Mouse (Mus musculus) kidney, postnatal 0 days (tissue): ENCODE measurements around the gene AC161166.1. TPM values are rescaled to one million over a fixed set of nuclear protein-coding genes. Genes with fewer than 3 reads are reported as not detected.

Experiments used
- ATAC-seq: fragments of 200-750 bp; cut with Nextera tagmentation; replicated peaks from 2 replicates; pipeline ENCODE4 v1.8.0; 2017; ENCODE audit warnings: low read depth, moderate number of reproducible peaks, moderate TSS enrichment, moderate library complexity; ENCODE audit not compliant: low FRiP score
- DNase-seq: peaks from one replicate; pipeline ENCODE4 v3.0.0-alpha.2; 2016; ENCODE audit warnings: low spot score
- H3K27ac ChIP-seq: fragments of 300-500 bp; sonication (generic); 2 replicates; pipeline ENCODE4 v1.5.1; 2014; ENCODE audit warnings: mild to moderate bottlenecking
- H3K27me3 ChIP-seq: fragments of 300-500 bp; sonication (generic); 2 replicates; pipeline ENCODE4 v1.6.1; 2014; ENCODE audit warnings: low read length, mixed read lengths; ENCODE audit not compliant: insufficient read depth
- H3K36me3 ChIP-seq: fragments of 300-500 bp; sonication (generic); 2 replicates; pipeline ENCODE4 v1.6.1; 2014; ENCODE audit warnings: low read length, mixed read lengths; ENCODE audit not compliant: insufficient read depth
- H3K4me1 ChIP-seq: fragments of 300-500 bp; sonication (generic); replicated peaks from 2 replicates; pipeline ENCODE4 v1.6.1; 2014; ENCODE audit warnings: antibody characterized with exemption, low read length, mixed read lengths; ENCODE audit not compliant: insufficient read depth
- H3K4me2 ChIP-seq: fragments of 300-500 bp; sonication (generic); 2 replicates; pipeline ENCODE4 v1.6.1; 2014; ENCODE audit warnings: mild to moderate bottlenecking, low read length, moderate library complexity, mixed read lengths
- H3K4me3 ChIP-seq: fragments of 300-500 bp; sonication (generic); replicated peaks from 2 replicates; pipeline ENCODE4 v1.5.1; 2014; ENCODE audit warnings: low read depth, low read length
- H3K9ac ChIP-seq: fragments of 300-500 bp; sonication (generic); 2 replicates; pipeline ENCODE4 v1.6.1; 2014; ENCODE audit warnings: low read depth, low read length
- H3K9me3 ChIP-seq: fragments of 300-500 bp; sonication (generic); replicated peaks from 2 replicates; pipeline ENCODE4 v1.6.1; 2016; ENCODE audit warnings: low read length, inconsistent platforms, mixed read lengths
- CTCF ChIP-seq: IDR thresholded peaks from 2 replicates; pipeline ENCODE4 v1.5.1; 2016; ENCODE audit warnings: antibody characterized with exemption, low read depth, mild to moderate bottlenecking, moderate library complexity
- WGBS: fragments of 180-500 bp; shearing (Covaris S2); extraction: QIAGEN DNeasy Blood & Tissue Kit; methylation state at CpG from one replicate; pipeline ENCODE4 v1.1.7; 2014; 5-methylcytosine and 5-hydroxymethylcytosine counted together
- polyA plus RNA-seq: library from polyadenylated mRNA; unstranded; fragments of >200 nt; fragmentation: Nextera tagmentation; extraction: Ambion mirVana; gene quantifications from 2 replicates; pipeline ENCODE4 v1.2.1, GENCODE M21; 2015

Gene AC161166.1
- polyA plus RNA-seq, 1 experiment from 2014 or later: 0.12 TPM

DNA sequence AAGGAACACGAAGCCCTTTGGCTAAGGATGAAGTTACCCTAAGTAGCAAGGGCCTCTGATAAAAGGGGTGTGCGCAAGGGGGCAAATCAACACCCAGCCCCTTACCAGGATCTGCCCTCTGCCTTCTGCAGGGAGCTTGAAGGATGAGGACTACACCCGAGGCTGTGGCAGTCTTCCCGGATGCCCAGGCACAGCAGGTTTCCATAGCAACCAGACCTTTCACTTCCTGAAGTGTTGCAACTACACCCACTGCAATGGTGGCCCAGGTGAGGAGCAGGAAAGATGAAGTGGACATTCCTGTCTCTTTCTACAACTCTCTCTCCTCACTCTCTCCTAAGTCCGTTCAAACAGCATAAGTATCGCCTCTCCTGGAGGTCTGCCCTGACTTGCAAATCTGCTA, 39.8 kb downstream of the AC161166.1 start:
- no peak for ATAC-seq
- WGBS: 81% methylated on average over 6 of the region's 6 CpGs
- Histone ChIP-seq H3K4me2 (no peak overlapping the region), H3K9me3 (no peaks in the 10 kb centered on the region), H3K4me3 (no peak overlapping the region), H3K9ac (no peak overlapping the region), H3K27me3 (no peaks in the 10 kb centered on the region), H3K4me1 (no peaks in the 10 kb centered on the region), H3K36me3 (0 out of 2 replicates have a peak, but pooled peaks cover 3% of the 10 kb centered on the region), H3K27ac (no peak overlapping the region)
- no peak for DNase-seq
- TF ChIP-seq CTCF: no peak

DNA sequence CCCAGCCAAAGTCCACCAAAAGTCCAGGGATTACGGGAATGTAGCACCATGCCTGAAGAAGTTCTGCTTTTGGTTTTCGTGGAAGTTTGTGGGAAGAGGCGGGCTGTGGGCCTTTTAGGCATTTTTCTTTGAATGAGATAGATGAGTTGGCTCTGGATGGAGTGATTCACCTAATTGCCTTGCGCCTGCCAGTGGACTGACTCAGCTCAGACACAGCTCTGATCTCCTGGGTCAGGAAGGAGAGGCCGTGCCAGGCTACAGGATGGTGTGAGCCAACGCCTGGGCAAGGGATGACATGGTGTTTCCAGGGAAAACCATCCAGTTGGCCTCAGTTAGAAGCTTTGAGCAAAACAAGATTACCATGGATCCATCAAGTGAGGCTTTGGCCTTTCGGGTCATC, 41.9 kb downstream of the AC161166.1 start:
- ATAC-seq (no peak), DNase-seq (no peak)
- Histone ChIP-seq H3K27me3 (no peaks in the 10 kb centered on the region), H3K27ac (no peak overlapping the region), H3K9ac (no peak overlapping the region), H3K9me3 (no peaks in the 10 kb centered on the region), H3K4me1 (no peaks in the 10 kb centered on the region), H3K4me3 (no peak overlapping the region), H3K36me3 (0 out of 2 replicates have a peak, but pooled peaks cover 3% of the 10 kb centered on the region), H3K4me2 (no peak overlapping the region)
- 94% methylated on average over 7 of the region's 7 CpGs for WGBS
- no peak for TF ChIP-seq CTCF

DNA sequence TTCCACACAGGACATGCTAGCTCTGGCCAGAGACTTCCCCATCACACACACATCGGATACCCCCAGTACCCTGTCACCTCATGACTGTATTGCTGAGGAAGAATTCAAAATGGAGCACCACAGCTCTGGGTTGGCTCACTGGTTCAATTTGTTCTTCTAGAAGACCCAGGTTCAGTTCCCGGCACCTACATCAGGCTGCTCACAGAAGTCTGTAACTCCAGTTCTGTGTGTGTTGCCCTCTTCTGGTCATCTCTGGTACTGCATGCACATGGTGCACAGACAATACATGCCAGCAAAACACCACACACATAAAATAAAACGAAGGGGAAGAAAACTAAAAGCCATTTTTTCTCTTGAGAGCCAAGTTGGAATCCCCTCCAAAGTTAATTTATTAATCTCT, 43.1 kb downstream of the AC161166.1 start:
- DNase-seq (no peak), ATAC-seq (no peak)
- Histone ChIP-seq H3K4me2 (no peak overlapping the region), H3K27me3 (no peaks in the 10 kb centered on the region), H3K27ac (no peak overlapping the region), H3K4me1 (no peaks in the 10 kb centered on the region), H3K9me3 (no peaks in the 10 kb centered on the region), H3K36me3 (0 out of 2 replicates have a peak, but pooled peaks cover 3% of the 10 kb centered on the region), H3K9ac (no peak overlapping the region), H3K4me3 (no peak overlapping the region)
- TF ChIP-seq CTCF: peak; percentile 62
- 87% methylated on average over 3 of the region's 3 CpGs for whole genome bisulfite sequencing

DNA sequence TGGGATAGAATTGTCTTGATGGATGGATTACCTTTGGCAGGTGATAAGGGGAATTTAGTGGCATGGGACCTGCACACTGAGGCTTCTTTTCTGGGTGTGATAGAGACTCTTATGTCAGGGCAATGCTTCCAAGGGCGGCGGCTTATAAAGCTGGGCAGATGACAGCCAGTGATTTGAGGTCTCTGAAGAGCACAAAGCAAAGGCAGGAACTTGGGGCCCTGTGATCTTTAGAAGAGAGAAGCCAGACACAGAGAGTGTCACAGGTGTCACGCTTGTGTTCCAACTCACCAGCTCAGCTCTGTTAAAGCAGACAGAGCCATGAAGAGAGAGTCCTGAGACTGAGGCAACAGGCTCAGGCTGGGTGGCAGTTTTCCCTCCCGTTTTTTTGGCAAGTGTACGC, 44.4 kb downstream of the AC161166.1 start:
- H3K36me3 ChIP-seq: 0 out of 2 replicates have a peak, but pooled peaks cover 3% of the 10 kb centered on the region
- no peak for ATAC-seq

DNA sequence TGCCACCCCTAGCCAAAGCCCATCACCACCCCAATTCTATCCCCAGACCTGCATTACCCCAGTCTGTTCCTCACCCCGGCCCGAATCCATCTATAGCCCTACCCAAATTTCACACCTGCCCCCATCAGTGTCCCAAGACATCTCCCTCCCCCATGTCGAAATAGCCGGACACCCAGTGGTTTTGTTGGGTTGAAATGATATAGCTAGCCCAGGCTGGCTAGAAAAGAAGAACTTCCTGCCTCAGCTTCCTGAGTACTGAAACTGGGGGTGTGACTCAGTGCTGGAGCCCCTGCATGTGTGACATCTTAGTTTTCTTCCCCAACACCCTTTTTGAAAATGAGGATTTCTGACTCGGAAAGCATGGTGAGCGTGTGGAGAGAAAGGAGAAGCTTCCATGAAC, 45.4 kb downstream of the AC161166.1 start:
- H3K27ac ChIP-seq: no peak overlapping the region
- no peak overlapping the region for H3K4me2 ChIP-seq
- TF ChIP-seq CTCF: no peak
- DNase-seq: no peak
- WGBS: 92% methylated on average over 6 of the region's 6 CpGs
- no peaks in the 10 kb centered on the region for H3K9me3 ChIP-seq
- no peak overlapping the region for H3K4me3 ChIP-seq
- H3K9ac ChIP-seq: no peak overlapping the region
- 0 out of 2 replicates have a peak, but pooled peaks cover 6% of the 10 kb centered on the region for H3K4me1 ChIP-seq
- no peak for ATAC-seq
- H3K27me3 ChIP-seq: no peaks in the 10 kb centered on the region
- H3K36me3 ChIP-seq: 0 out of 2 replicates have a peak, but pooled peaks cover 3% of the 10 kb centered on the region

More for the DNA sequence above, 44.4 kb downstream of the AC161166.1 start:
- no peaks in the 10 kb centered on the region for H3K27me3 ChIP-seq
- H3K4me3 ChIP-seq: no peak overlapping the region
- WGBS: 78% methylated on average over 5 of the region's 5 CpGs
- no peak overlapping the region for H3K4me2 ChIP-seq
- H3K9me3 ChIP-seq: no peaks in the 10 kb centered on the region
- 0 out of 2 replicates have a peak, but pooled peaks cover 3% of the 10 kb centered on the region for H3K4me1 ChIP-seq
- no peak overlapping the region for H3K9ac ChIP-seq
- no peak overlapping the region for H3K27ac ChIP-seq
- DNase-seq: no peak
- no peak for TF ChIP-seq CTCF

DNA sequence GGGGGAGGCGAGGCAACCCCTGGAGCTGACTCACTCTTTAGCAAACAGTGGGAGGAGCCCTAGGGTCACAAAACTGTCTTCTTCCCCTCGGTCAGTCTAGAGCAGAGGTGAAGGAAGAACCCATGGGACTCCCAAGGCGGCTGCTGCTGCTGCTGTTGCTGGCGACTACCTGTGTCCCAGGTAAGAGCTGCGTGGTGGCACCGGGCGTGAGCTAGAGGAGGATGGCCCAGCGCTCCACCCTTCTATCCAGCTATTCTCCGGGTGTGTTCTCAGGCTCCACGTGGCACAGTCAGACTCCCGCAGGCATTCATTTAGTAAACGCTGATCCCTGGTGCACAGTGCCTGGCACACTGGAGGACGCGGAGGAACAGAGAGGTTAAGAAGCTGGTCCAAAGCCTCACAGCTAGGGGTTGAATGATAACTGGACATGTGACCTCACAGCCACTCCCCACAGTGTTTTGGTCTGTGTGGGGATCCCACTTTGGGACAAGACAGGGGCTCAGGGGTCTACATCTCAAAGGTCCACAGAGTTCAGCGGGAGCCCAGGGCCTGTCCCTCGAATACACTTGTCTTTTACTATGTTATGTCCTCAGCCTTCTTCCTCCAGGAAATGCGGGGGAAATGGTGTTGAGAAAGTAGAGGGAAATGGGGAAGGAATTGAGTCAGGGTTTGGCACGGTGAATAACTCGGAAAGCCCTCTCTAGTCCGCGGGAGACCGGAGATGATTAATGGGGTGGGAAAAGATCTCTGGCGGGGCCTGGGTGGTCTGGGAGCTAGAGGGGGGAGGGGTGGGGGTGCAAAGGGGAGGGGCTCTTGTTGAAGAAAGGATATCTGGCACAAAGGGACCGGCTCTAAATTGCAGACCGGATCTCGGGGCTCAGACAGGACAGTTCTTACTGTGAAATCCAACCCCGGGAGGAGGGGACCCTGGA, 49.6 kb downstream of the AC161166.1 start, which contains the start of gene Plaur:
Plaur (plus strand) TSS at position 97 of the 932 bp plus-strand sequence.
- peak within 1 kb of the TSS; percentile 54 for H3K4me2 ChIP-seq
- ATAC-seq: peak; percentile 71
- H3K4me1 ChIP-seq: 0 out of 2 replicates have a peak, but pooled peaks cover 11% of the 10 kb centered on the region
- H3K4me3 ChIP-seq: peak within 1 kb of the TSS; percentile 29
- no peaks in the 10 kb centered on the region for H3K27me3 ChIP-seq
- 2% methylated on average over 26 of the region's 27 CpGs for WGBS
- DNase-seq: peak; percentile 80
- no peak for TF ChIP-seq CTCF
- no peaks in the 10 kb centered on the region for H3K36me3 ChIP-seq
- H3K9me3 ChIP-seq: no peaks in the 10 kb centered on the region
- peak within 1 kb of the TSS; percentile 83 for H3K27ac ChIP-seq
- H3K9ac ChIP-seq: peak within 1 kb of the TSS; percentile 32
